Mouse (Mus musculus) embryonic facial prominence, embryonic 15.5 days (tissue): Measurements from ENCODE around the gene Fcor. TPM values are rescaled to one million over a fixed set of nuclear protein-coding genes. Genes with fewer than 3 reads are reported as not detected.

Source experiments
- ATAC-seq: fragments of 200-750 bp; cut with Nextera tagmentation; 2 replicates; pipeline ENCODE4 v1.8.0; 2017; ENCODE audit warnings: low read depth, moderate TSS enrichment; ENCODE audit not compliant: insufficient number of reproducible peaks, low FRiP score, low TSS enrichment
- H3K27ac ChIP-seq: fragments of 300-500 bp; sonication (generic); replicated peaks from 2 replicates; pipeline ENCODE4 v1.5.1; 2015; ENCODE audit warnings: mild to moderate bottlenecking, inconsistent platforms
- H3K27me3 ChIP-seq: fragments of 300-500 bp; sonication (generic); 2 replicates; pipeline ENCODE4 v1.6.1; 2015; ENCODE audit warnings: inconsistent platforms
- H3K36me3 ChIP-seq: fragments of 300-500 bp; sonication (generic); 2 replicates; pipeline ENCODE4 v1.6.1; 2015; ENCODE audit warnings: mild to moderate bottlenecking, inconsistent platforms
- H3K4me1 ChIP-seq: fragments of 300-500 bp; sonication (generic); 2 replicates; pipeline ENCODE4 v1.6.1; 2015; ENCODE audit warnings: inconsistent platforms
- H3K4me2 ChIP-seq: fragments of 300-500 bp; sonication (generic); replicated peaks from 2 replicates; pipeline ENCODE4 v1.6.1; 2015; ENCODE audit warnings: mild to moderate bottlenecking, inconsistent platforms
- H3K4me3 ChIP-seq: fragments of 300-500 bp; sonication (generic); replicated peaks from 2 replicates; pipeline ENCODE4 v1.5.1; 2015; ENCODE audit warnings: mild to moderate bottlenecking, inconsistent platforms
- H3K9ac ChIP-seq: fragments of 300-500 bp; sonication (generic); 2 replicates; pipeline ENCODE4 v1.6.1; 2015; ENCODE audit warnings: inconsistent platforms
- H3K9me3 ChIP-seq: fragments of 300-500 bp; sonication (generic); replicated peaks from 2 replicates; pipeline ENCODE4 v1.6.1; 2016; ENCODE audit warnings: inconsistent platforms
- WGBS: fragments of 180-500 bp; shearing (Covaris S2); methylation state at CpG from one replicate; pipeline ENCODE4 v1.1.7; 2015; 5-methylcytosine and 5-hydroxymethylcytosine counted together
- polyA plus RNA-seq: library from polyadenylated mRNA; unstranded; fragments of >200 nt; fragmentation: Nextera tagmentation; extraction: Ambion mirVana; gene quantifications from 2 replicates; pipeline ENCODE4 v1.2.1, GENCODE M21; 2015

The Fcor gene
- polyA plus RNA-seq, 1 experiment from 2014 or later: 8.1 TPM

DNA sequence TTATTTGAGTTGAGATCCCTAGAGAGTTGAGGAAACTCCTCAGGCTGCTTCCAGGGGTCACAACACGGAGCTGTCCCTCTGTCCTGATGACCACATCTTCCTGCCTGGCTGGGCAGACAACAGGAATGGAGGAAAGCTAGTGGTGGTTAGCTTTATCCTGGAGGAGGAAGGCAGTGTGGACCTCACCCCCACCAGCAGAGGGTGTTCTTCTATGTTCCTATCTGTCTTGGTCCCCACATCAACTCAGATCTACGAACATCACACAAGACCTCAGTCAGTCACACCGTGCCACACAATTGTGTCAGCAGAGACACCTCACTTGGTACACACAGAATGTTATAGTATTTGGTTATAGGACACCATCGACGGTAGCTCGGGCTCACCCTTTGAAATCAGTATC lies 15.4 kb upstream of the Fcor start:
- no peak overlapping the region for H3K4me3 ChIP-seq
- no peak overlapping the region for H3K27ac ChIP-seq
- no peaks in the 10 kb centered on the region for H3K9me3 ChIP-seq
- no peaks in the 10 kb centered on the region for H3K27me3 ChIP-seq
- H3K4me2 ChIP-seq: no peak overlapping the region
- 78% methylated on average over 6 of the region's 6 CpGs for WGBS
- no peak for ATAC-seq
- peaks cover under 1% of the 10 kb centered on the region; the same call in 1 of the 2 replicates for H3K36me3 ChIP-seq
- H3K4me1 ChIP-seq: no peaks in the 10 kb centered on the region
- no peak overlapping the region for H3K9ac ChIP-seq

DNA sequence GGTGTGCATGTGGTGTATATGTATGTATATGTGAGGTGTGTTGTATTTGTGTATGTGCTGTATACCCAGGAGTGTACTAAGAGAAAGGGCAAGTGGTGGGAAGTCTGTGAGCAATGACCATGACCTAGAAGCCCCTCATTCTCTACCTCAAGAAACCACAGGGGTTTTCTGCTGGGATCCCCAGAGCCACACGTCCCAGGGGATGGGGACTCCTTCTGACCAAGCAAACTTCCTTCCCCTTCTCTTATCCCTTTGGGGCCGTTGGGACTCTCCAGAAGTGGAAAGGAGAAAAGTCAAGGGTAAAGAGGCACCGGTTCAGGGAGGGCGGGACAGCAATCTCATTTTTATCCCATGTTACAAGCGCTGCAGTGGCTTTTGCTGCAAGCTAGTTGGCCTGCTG lies 13.3 kb upstream of the Fcor start:
- Histone ChIP-seq H3K36me3 (peaks cover 10% of the 10 kb centered on the region), H3K4me2 (no peak overlapping the region), H3K27me3 (no peaks in the 10 kb centered on the region), H3K27ac (no peak overlapping the region), H3K4me1 (no peaks in the 10 kb centered on the region), H3K9ac (no peak overlapping the region), H3K4me3 (no peak overlapping the region), H3K9me3 (no peaks in the 10 kb centered on the region)
- WGBS: 62% methylated on average over 5 of the region's 5 CpGs
- ATAC-seq: no peak

DNA sequence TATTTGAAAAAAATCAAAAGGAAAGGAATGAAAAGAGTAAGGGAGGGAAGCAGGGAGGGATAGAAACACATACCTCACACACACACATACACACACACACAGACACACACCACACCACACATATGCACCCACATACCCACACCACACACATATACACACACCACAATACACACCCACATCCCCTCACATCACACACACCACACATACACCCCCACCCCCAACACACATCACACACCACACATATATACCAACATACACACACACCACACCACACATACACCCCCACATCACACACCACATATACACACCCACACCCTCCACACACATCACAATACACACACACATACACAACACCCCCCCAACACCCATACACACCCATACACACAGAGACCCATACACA lies 12.4 kb upstream of the Fcor start:
- H3K9me3 ChIP-seq: no peaks in the 10 kb centered on the region
- no peaks in the 10 kb centered on the region for H3K4me1 ChIP-seq
- no peak overlapping the region for H3K4me3 ChIP-seq
- H3K4me2 ChIP-seq: no peak overlapping the region
- H3K27me3 ChIP-seq: no peaks in the 10 kb centered on the region
- H3K27ac ChIP-seq: no peak overlapping the region
- ATAC-seq: no peak
- no peak overlapping the region for H3K9ac ChIP-seq
- peaks cover 18% of the 10 kb centered on the region for H3K36me3 ChIP-seq

DNA sequence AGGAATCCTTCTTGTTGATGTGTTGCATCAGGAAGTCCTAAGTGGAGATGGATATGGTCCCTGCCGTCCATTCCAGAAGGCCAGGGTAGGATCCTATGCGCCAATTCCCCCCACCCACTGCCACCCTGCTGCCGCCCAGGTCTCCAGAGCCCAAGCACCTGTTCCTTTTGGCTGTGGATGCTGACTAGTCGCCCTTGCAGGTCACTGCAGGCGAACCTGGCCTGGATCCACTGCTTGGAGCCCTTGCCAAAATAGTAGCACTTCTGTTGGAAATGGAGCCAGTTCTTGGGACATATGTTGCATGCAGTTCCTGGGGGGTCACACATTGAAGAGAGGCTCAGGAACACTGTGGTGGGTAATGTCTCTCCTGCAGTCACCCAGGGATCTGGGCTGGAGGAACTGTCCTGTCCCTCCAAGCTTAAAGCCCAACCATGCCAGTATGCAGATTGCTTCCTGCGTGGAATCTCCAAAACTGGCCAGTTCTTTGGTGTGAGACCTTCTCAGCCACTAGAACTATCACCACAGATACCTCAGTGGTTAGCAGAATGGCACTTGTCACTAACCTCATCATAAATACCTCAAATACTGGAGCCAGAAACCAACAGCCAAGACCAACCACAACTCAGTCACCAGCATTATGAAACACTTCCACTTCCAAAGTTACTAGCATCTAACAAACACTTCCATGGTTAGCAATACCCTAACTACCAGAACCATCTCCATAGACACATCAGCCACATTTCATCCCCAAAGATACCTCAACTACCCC lies 11.4 kb upstream of the Fcor start:
- H3K36me3 ChIP-seq: peaks cover 27% of the 10 kb centered on the region
- no peak overlapping the region for H3K4me2 ChIP-seq
- no peak overlapping the region for H3K9ac ChIP-seq
- H3K9me3 ChIP-seq: no peaks in the 10 kb centered on the region
- H3K27ac ChIP-seq: no peak overlapping the region
- WGBS: 68% methylated on average over 6 of the region's 6 CpGs
- no peaks in the 10 kb centered on the region for H3K27me3 ChIP-seq
- ATAC-seq: no peak
- H3K4me1 ChIP-seq: no peaks in the 10 kb centered on the region; the same call in 1 of the 2 replicates
- H3K4me3 ChIP-seq: no peak overlapping the region

DNA sequence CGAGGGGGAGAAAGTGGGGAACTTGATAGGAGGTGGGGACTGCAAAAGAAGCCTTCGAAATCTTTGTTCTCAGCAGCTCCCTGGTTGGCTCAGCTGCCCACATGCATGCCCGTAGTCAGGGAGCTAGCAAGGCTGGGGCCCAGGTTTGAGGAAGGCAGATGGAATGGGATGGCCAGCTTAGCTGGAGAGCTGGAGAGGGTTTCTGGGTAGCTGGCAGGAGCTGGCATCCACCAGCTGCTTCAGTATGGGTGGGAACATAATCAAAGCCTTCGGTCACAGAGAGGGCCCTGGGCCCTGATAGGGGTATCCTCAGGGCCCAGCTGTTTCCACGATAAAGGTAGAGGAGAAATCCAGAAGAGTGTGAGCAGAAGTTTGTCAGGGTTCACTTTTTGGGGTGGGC lies 10.3 kb upstream of the Fcor start:
- no peaks in the 10 kb centered on the region for H3K27me3 ChIP-seq
- WGBS: 88% methylated on average over 5 of the region's 5 CpGs
- H3K9me3 ChIP-seq: no peaks in the 10 kb centered on the region
- no peak overlapping the region for H3K27ac ChIP-seq
- no peak for ATAC-seq
- H3K4me1 ChIP-seq: peaks cover 9% of the 10 kb centered on the region
- H3K36me3 ChIP-seq: peaks cover 28% of the 10 kb centered on the region
- no peak overlapping the region for H3K9ac ChIP-seq
- no peak overlapping the region for H3K4me3 ChIP-seq
- no peak overlapping the region for H3K4me2 ChIP-seq

DNA sequence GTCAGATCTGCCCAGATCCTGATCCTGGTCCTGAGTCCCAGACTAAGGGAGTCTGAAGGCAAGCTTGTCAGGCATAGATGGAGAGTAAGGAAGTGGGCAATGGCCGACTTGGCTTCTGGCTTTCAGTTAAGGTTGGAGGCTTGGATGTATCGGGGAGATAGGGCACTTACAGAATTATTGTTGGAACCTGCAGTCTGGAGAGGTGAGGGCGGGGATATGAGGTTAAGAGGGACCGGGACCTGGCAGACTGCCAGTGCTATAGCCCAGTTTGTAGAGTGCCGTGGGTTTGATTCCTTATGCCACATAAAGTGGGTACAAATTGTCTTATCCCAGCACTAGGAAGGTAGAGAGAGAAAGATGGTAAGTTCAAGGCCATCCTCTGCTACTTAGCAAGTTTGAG lies 7.5 kb upstream of the Fcor start:
- H3K36me3 ChIP-seq: peaks cover 28% of the 10 kb centered on the region
- H3K27ac ChIP-seq: no peak overlapping the region
- ATAC-seq: no peak
- 90% methylated on average over 5 of the region's 5 CpGs for WGBS
- no peak overlapping the region for H3K4me3 ChIP-seq
- no peak overlapping the region for H3K4me2 ChIP-seq
- no peaks in the 10 kb centered on the region for H3K9me3 ChIP-seq
- H3K9ac ChIP-seq: no peak overlapping the region
- H3K27me3 ChIP-seq: no peaks in the 10 kb centered on the region
- peaks cover 12% of the 10 kb centered on the region for H3K4me1 ChIP-seq

DNA sequence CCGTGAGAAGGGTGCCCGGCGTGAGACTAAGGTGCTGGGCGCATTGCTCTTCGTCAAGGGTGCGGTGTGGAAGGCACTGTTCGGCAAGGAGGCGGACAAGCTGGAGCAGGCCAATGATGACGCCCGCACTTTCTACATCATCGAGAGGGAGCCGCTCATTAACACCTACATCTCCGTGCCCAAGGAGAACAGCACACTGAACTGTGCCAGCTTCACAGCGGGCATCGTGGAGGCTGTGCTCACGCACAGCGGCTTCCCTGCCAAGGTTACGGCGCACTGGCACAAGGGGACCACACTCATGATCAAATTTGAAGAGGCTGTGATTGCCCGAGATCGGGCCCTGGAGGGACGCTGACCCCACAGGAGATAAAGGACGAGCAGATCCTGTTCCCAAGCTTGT lies 7.1 kb upstream of the Fcor start:
- peaks cover 12% of the 10 kb centered on the region for H3K4me1 ChIP-seq
- 92% methylated on average over 23 of the region's 23 CpGs for WGBS
- no peaks in the 10 kb centered on the region for H3K27me3 ChIP-seq

DNA sequence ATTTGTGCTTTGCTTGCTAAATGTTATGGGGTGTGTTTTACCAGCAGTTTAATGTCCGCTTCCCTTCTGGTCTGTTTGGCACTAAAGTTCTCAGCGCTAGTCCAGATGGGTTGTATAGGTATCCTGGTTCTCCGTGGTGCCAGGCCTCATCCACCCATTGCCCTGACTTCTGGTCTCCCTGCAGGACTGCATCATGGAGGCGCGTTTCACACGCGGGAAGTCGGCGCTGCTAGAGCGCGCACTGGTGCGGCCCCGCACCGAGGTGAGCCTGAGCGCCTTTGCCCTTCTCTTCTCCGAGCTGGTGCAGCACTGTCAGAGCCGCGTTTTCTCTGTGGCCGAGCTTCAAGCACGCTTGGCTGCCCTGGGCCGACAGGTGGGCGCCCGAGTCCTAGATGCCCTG lies 6.7 kb upstream of the Fcor start:
- Histone ChIP-seq H3K27me3 (no peaks in the 10 kb centered on the region), H3K36me3 (peaks cover 28% of the 10 kb centered on the region), H3K4me2 (no peak overlapping the region), H3K4me3 (no peak overlapping the region), H3K27ac (no peak overlapping the region), H3K9ac (no peak overlapping the region), H3K4me1 (peaks cover 12% of the 10 kb centered on the region), H3K9me3 (no peaks in the 10 kb centered on the region)
- ATAC-seq: no peak
- WGBS: 96% methylated on average over 23 of the region's 23 CpGs

More for the DNA sequence above, 7.1 kb upstream of the Fcor start:
- Histone ChIP-seq H3K9ac (no peak overlapping the region), H3K9me3 (no peaks in the 10 kb centered on the region), H3K27ac (no peak overlapping the region), H3K4me2 (no peak overlapping the region), H3K36me3 (peaks cover 28% of the 10 kb centered on the region), H3K4me3 (no peak overlapping the region)
- no peak for ATAC-seq

DNA sequence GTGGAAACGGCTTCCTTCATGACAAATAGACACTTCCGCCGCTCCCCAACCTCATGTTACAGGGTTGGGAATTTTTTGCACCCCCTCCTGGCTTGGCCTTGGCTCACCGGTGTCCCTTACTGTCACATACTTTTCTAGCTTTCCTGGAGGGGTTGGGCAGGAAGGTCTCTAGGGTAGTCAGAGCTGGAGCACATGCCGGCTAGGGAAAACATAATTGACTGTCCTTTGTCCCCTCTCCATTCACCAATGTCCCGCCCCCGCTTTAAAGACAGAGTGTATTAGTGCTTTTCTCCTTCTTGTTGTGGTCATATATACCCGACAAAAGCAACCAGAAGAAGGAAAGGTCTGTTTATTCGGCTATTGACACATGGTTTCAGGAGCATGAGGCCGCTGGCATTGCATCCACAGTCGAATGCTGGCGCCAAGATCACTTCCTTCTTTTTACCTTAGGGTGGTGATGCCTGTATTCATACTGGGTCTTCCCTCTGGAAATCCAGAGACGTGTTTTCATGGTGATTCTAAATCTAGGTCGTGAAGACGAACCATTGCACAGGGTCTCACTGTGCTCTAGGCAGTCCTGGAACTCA lies 4.9 kb upstream of the Fcor start:
- peak overlapping the region; percentile 55 for H3K4me2 ChIP-seq
- peaks cover 22% of the 10 kb centered on the region for H3K4me1 ChIP-seq
- H3K27me3 ChIP-seq: no peaks in the 10 kb centered on the region
- H3K4me3 ChIP-seq: peak overlapping the region; percentile 96
- WGBS: 2% methylated on average over 15 of the region's 15 CpGs
- peaks cover 23% of the 10 kb centered on the region for H3K36me3 ChIP-seq
- H3K27ac ChIP-seq: peak overlapping the region; percentile 91
- ATAC-seq: no peak
- no peaks in the 10 kb centered on the region for H3K9me3 ChIP-seq
- peak overlapping the region; percentile 94 for H3K9ac ChIP-seq

DNA sequence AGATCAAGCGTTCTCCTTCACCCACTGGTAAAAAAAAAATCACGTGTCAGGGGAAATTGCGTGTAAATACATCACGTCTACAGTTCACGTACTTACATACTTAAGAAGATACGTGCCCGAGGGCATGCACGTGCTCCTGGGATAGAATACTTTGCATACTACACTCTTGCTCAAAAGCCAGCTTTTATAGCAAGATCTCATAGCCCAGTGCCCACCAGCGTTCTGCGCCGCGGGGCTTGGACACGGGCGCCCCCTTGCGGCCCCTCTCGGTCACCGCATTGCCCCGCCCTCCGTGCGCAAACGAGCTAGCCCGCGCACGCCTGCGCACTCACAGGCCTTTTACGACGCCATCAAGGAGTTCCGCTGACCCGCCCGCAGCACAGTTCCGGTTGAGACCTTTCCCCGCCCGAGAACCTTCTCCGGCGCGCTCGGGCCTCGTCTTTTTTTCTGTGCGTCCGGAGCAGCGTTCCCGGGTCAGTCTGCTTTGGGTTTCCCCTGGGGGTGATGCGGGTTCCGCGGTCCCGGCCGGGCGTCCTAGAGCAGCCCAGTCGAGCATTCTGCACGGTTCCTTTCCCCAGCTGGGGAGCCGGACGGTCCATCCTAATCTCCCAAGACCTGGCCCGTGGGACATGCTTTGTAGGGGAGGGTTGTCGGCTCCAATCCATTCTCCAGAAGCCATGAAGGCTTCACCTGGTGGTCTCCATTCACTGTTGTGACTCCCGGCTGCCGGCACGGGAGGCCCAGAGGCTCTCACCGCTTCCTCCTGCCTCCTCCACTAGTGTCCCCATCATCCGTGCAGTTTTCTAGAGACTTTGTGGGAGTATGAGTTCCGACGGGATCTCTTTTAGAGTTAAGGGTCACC lies 4.2 kb upstream of the Fcor start, which contains the start of gene Trappc5:
TSS of gene Trappc5 (plus strand) at position 169 of the 862 bp plus-strand sequence.
- Histone ChIP-seq H3K4me1 (peaks cover 22% of the 10 kb centered on the region), H3K4me2 (peak within 1 kb of the TSS; percentile 55), H3K27me3 (no peaks in the 10 kb centered on the region), H3K9me3 (no peaks in the 10 kb centered on the region), H3K9ac (peak within 1 kb of the TSS; percentile 94), H3K36me3 (peaks cover 23% of the 10 kb centered on the region), H3K27ac (peak within 1 kb of the TSS; percentile 91), H3K4me3 (peak within 1 kb of the TSS; percentile 96)
- peak; percentile 85 for ATAC-seq
- under 1% methylated on average over 61 of the region's 61 CpGs for WGBS

DNA sequence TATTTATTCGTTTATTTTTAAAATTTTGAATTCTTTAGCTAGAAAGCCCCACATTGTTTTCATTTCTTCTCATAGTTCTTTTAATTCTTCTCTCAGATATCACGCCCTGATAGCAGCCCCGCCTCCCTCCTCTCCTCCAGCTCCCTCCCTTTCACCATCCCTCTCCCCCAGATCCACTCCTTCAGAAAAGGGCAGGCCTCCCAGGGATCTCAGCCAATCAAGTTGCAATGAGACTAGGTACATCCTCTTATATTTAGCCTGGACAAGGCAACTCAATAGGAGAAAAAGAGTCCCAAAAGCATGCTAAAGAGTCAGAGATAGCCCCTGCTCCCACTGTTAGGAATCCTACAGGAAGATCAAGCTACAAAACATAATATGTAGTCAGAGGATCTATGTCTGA lies 2.5 kb upstream of the Fcor start:
- 57% methylated on average over 3 of the region's 3 CpGs for WGBS
- Histone ChIP-seq H3K9ac (no peak overlapping the region), H3K27ac (no peak overlapping the region), H3K9me3 (no peaks in the 10 kb centered on the region), H3K4me2 (no peak overlapping the region), H3K36me3 (peaks cover 11% of the 10 kb centered on the region), H3K4me1 (peaks cover 22% of the 10 kb centered on the region), H3K4me3 (no peak overlapping the region), H3K27me3 (no peaks in the 10 kb centered on the region)
- no peak for ATAC-seq
